Mouse (Mus musculus) neural tube, embryonic 14.5 days (tissue): Measurements from ENCODE around the gene Gm29049. TPM values are rescaled to one million over a fixed set of nuclear protein-coding genes. Genes with fewer than 3 reads are reported as not detected.
"Not testable (repeated sequence)": the region's sequence is repeated elsewhere in the genome, so short reads cannot be mapped to it uniquely, and the experiment has no call there.

Source experiments
- ATAC-seq: fragments of 200-750 bp; cut with Nextera tagmentation; 2 replicates; pipeline ENCODE4 v1.8.0; 2017; ENCODE audit warnings: low read depth, mild to moderate bottlenecking, moderate TSS enrichment, moderate library complexity
- H3K27ac ChIP-seq: fragments of 300-500 bp; sonication (generic); 2 replicates; pipeline ENCODE4 v1.5.1; 2014; ENCODE audit warnings: low read depth, mild to moderate bottlenecking, control low read depth, low read length, moderate library complexity, mixed read lengths
- H3K27me3 ChIP-seq: fragments of 300-500 bp; sonication (generic); 2 replicates; pipeline ENCODE4 v1.6.1; 2014; ENCODE audit warnings: low read length; ENCODE audit not compliant: control insufficient read depth, insufficient read depth
- H3K36me3 ChIP-seq: fragments of 300-500 bp; sonication (generic); 2 replicates; pipeline ENCODE4 v1.6.1; 2014; ENCODE audit warnings: low read length, mixed read lengths; ENCODE audit not compliant: control insufficient read depth, insufficient read depth
- H3K4me1 ChIP-seq: fragments of 300-500 bp; sonication (generic); 2 replicates; pipeline ENCODE4 v1.6.1; 2014; ENCODE audit warnings: low read length; ENCODE audit not compliant: control insufficient read depth, insufficient read depth
- H3K4me2 ChIP-seq: fragments of 300-500 bp; sonication (generic); 2 replicates; pipeline ENCODE4 v1.6.1; 2014; ENCODE audit warnings: mild to moderate bottlenecking, low read depth, low read length, control low read depth
- H3K4me3 ChIP-seq: fragments of 300-500 bp; sonication (generic); 2 replicates; pipeline ENCODE4 v1.5.1; 2014; ENCODE audit warnings: low read depth, low read length, control low read depth, mixed read lengths
- H3K9ac ChIP-seq: fragments of 300-500 bp; sonication (generic); replicated peaks from 2 replicates; pipeline ENCODE4 v1.6.1; 2014; ENCODE audit warnings: low read depth, mild to moderate bottlenecking, control low read depth, low read length, mixed read lengths
- H3K9me3 ChIP-seq: fragments of 300-500 bp; sonication (generic); 2 replicates; pipeline ENCODE4 v1.6.1; 2016; ENCODE audit warnings: low read length; ENCODE audit not compliant: control insufficient read depth
- WGBS: fragments of 180-500 bp; shearing (Covaris S2); extraction: QIAGEN DNeasy Blood & Tissue Kit; methylation state at CpG from one replicate; pipeline ENCODE4 v1.1.7; 2014; 5-methylcytosine and 5-hydroxymethylcytosine counted together
- polyA plus RNA-seq: library from polyadenylated mRNA; unstranded; fragments of >200 nt; fragmentation: Nextera tagmentation; extraction: Ambion mirVana; gene quantifications from 2 replicates; pipeline ENCODE4 v1.2.1, GENCODE M21; 2014

The Gm29049 gene
- polyA plus RNA-seq = not detected in 2 replicates

DNA sequence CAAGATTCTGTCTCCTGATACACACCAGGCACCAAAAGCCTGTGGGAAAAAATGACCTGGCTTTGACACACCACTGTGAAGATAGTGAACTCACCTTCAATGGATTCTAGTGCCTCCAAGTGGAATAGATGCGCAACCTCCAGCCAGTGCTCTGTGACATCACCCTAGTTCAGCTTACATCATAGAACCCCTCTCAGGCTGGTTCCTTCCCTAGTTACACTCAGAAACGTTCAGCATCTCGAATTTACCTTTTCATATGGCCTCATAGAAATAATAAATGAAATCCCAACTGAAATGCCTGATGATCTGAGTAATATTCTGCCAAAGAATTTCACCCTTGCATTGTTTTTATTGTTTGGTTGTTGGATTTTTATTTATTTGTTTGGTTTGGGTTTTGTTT lies at the start of gene Gm29049:
TSS of gene Gm29049 (minus strand) at position 101 of the 400 bp plus-strand sequence.
- not testable (repeated sequence) for H3K4me1 ChIP-seq, H3K27ac ChIP-seq, H3K4me3 ChIP-seq, H3K9me3 ChIP-seq, ATAC-seq, H3K4me2 ChIP-seq, H3K27me3 ChIP-seq, H3K9ac ChIP-seq, H3K36me3 ChIP-seq
- WGBS = 41% methylated on average over 2 of the region's 3 CpGs

Other genes starting within 250 kb of the Gm29049 start
- gene Gm20825, start 74.3 kb upstream of the Gm29049 start, polyA plus RNA-seq = not detected in 2 replicates